Mouse (Mus musculus): ENCODE measurements at regions not wholly inside any gene's neighbourhood (a gene's known extent, or its start where the extent isn't known, plus 50 kb on each side); places are given as distances from the start of the nearest gene placed in this dataset.

DNA sequence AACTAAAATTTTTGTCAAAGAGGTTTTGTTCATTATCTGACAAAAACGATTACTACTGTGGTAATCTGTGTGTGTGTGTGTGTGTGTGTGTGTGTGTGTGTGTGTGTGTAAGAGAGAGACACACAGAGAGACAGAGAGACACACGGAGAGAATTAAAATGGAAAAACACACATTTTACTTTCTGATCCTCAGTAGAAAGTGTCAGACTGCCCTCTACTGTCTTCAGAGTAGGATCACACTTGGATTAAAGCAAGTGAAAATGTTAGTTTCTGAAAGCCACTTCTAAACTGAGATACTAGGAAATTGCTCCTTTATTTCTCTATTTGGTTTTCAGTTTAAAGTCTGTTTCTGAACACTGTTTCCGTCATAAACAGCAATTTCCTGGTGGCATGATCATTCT, 57.3 kb upstream of the Cylc1 start:
- peak; percentile 1 to 12 for DNase-seq (ENCODE audit: low spot score in 2 of 2)

More for the DNA sequence above, 57.3 kb upstream of the Cylc1 start:
- intact Hi-C loops (cut with DNase I): loop anchor here (2.0 to 5.0 kb wide), 2 partner anchors 1316 to 1660 kb away; no protein-coding TSS in a partner anchor
